Comparison of ENCODE assay signal across 8 mouse cellular contexts in genomic region chr16:91730446-91730845, GRCm38 (mm10). TPM values are rescaled to one million over a fixed set of nuclear protein-coding genes. Genes with fewer than 3 reads are reported as not detected.
DNase-seq lines count a peak whose midpoint lies in the region; ATAC-seq and TF ChIP-seq lines count a peak whose summit lies in the region.

No protein-coding gene starts in this region.

- in situ Hi-C loops in CH12.LX (cut with MboI; ENCODE audit: low pct_ligation_motif_present, low pct_unique_long_range_greater_than_20kb, low sequenced_read_pairs) = no loop called here

- TF ChIP-seq EP300 in CH12.LX (IDR thresholded peaks at IDR 0.05; ENCODE audit: low read length) = no peak
- TF ChIP-seq EP300 in stomach, postnatal 0 days (optimal IDR thresholded peaks at IDR 0.05) = no peak

- H3K27ac ChIP-seq in CH12.LX (ENCODE audit: insufficient read depth, low read depth) = no peak overlapping the region
- peak overlapping the region; percentile 94 for H3K27ac ChIP-seq in forebrain, embryonic 13.5 days
- H3K27ac ChIP-seq in limb, embryonic 14.5 days (replicated peaks; ENCODE audit: low read depth, low read length) = peak overlapping the region; percentile 87; the same call in 1 of the 2 replicates
- H3K27ac ChIP-seq in stomach, postnatal 0 days (replicated peaks) = no peak overlapping the region; the same call in 1 of the 2 replicates

- no peak for ATAC-seq in forebrain, embryonic 13.5 days
- ATAC-seq in limb, embryonic 14.5 days (ENCODE audit: low FRiP score, low read depth) = no peak
- no peak for ATAC-seq in stomach, postnatal 0 days (ENCODE audit: low FRiP score, low TSS enrichment)

- intact Hi-C loops in gastrocnemius, postnatal 36 days (cut with DNase I) = loop anchor here (5.0 kb wide), 1 partner anchor 72 kb away; no protein-coding TSS in a partner anchor
- intact Hi-C loops in left cerebral cortex, postnatal 14 days (cut with DNase I) = no loop called here

- TF ChIP-seq CTCF in CH12.LX (conservative IDR thresholded peaks at IDR 0.05 in 1 of 2, IDR thresholded peaks at IDR 0.05 in 1 of 2; ENCODE audit: low read depth in 2 of 2, low read length in 2 of 2) = no peak
- no peak for TF ChIP-seq CTCF in stomach, postnatal 0 days (IDR thresholded peaks at IDR 0.05; ENCODE audit: low read depth)

- no peaks in the 10 kb centered on the region for H3K9me3 ChIP-seq in CH12.LX (replicated peaks; ENCODE audit: low read length)
- H3K9me3 ChIP-seq in forebrain, embryonic 13.5 days (replicated peaks) = no peaks in the 10 kb centered on the region
- H3K9me3 ChIP-seq in limb, embryonic 14.5 days (ENCODE audit: control insufficient read depth, low read length) = no peaks in the 10 kb centered on the region
- no peaks in the 10 kb centered on the region for H3K9me3 ChIP-seq in stomach, postnatal 0 days (ENCODE audit: control insufficient read depth, low read length)

- dilution Hi-C loops in CH12.LX (cut with MboI; ENCODE audit: extremely low pct_ligation_motif_present, extremely low pct_unique_long_range_greater_than_20kb, low sequenced_read_pairs) = no loop called here

- no peak for TF ChIP-seq POLR2A in CH12.LX (IDR thresholded peaks at IDR 0.05; ENCODE audit: low read depth, low read length)
- no peak for TF ChIP-seq POLR2A in limb, embryonic 14.5 days (IDR thresholded peaks at IDR 0.05; ENCODE audit: borderline replicate concordance, extremely low read depth, insufficient read depth, insufficient read length)

- no peak for TF ChIP-seq RAD21 in CH12.LX (IDR thresholded peaks at IDR 0.05; ENCODE audit: low read depth, low read length)

- H3K9ac ChIP-seq in CH12.LX (ENCODE audit: insufficient read depth, low read depth) = peak overlapping the region; percentile 80
- peak overlapping the region; percentile 99 for H3K9ac ChIP-seq in forebrain, embryonic 13.5 days
- H3K9ac ChIP-seq in limb, embryonic 14.5 days (ENCODE audit: low read depth, low read length, severe bottlenecking) = peak overlapping the region; percentile 93
- H3K9ac ChIP-seq in stomach, postnatal 0 days (ENCODE audit: low read length) = peak overlapping the region; percentile 81; the same call in 1 of the 2 replicates

- H3K79me2 ChIP-seq in CH12.LX (replicated peaks; ENCODE audit: control insufficient read depth, extremely low read depth, insufficient read depth, poor library complexity, severe bottlenecking) = peaks cover 71% of the 10 kb centered on the region

- peaks cover 10% of the 10 kb centered on the region for H3K27me3 ChIP-seq in CH12.LX (replicated peaks)
- no peaks in the 10 kb centered on the region for H3K27me3 ChIP-seq in forebrain, embryonic 13.5 days
- H3K27me3 ChIP-seq in limb, embryonic 14.5 days (ENCODE audit: control insufficient read depth, insufficient read depth, low read length) = no peaks in the 10 kb centered on the region
- no peaks in the 10 kb centered on the region for H3K27me3 ChIP-seq in stomach, postnatal 0 days (ENCODE audit: control insufficient read depth, insufficient read depth, low read length)

- H3K36me3 ChIP-seq in CH12.LX (replicated peaks in 1 of 2; ENCODE audit: control insufficient read depth in 1 of 2, insufficient read depth in 1 of 2, low read length in 1 of 2) = peaks cover 6 to 19% of the 10 kb centered on the region in 2 experiments
- no peaks in the 10 kb centered on the region for H3K36me3 ChIP-seq in forebrain, embryonic 13.5 days (ENCODE audit: poor library complexity, severe bottlenecking)
- no peaks in the 10 kb centered on the region for H3K36me3 ChIP-seq in limb, embryonic 14.5 days (ENCODE audit: control insufficient read depth, insufficient read depth, low read length)
- H3K36me3 ChIP-seq in stomach, postnatal 0 days (ENCODE audit: control insufficient read depth, insufficient read depth, low read length) = no peaks in the 10 kb centered on the region

- peak overlapping the region; percentile 85 for H3K4me2 ChIP-seq in CH12.LX (ENCODE audit: insufficient read depth, low read depth, poor library complexity, severe bottlenecking)
- peak overlapping the region; percentile 77 for H3K4me2 ChIP-seq in forebrain, embryonic 13.5 days
- peak overlapping the region; percentile 78 for H3K4me2 ChIP-seq in limb, embryonic 14.5 days (replicated peaks; ENCODE audit: low read depth, low read length, severe bottlenecking)
- peak overlapping the region; percentile 86 for H3K4me2 ChIP-seq in stomach, postnatal 0 days (replicated peaks; ENCODE audit: low read depth)

- peaks cover 26 to 63% of the 10 kb centered on the region in 2 experiments for H3K4me1 ChIP-seq in CH12.LX (ENCODE audit: control insufficient read depth in 1 of 2, insufficient read depth in 2 of 2)
- H3K4me1 ChIP-seq in forebrain, embryonic 13.5 days = peaks cover 54% of the 10 kb centered on the region
- peaks cover 30% of the 10 kb centered on the region for H3K4me1 ChIP-seq in limb, embryonic 14.5 days (ENCODE audit: control insufficient read depth, insufficient read depth, low read length)
- peaks cover 6% of the 10 kb centered on the region for H3K4me1 ChIP-seq in stomach, postnatal 0 days (replicated peaks; ENCODE audit: control insufficient read depth, insufficient read depth)

- H3K4me3 ChIP-seq in CH12.LX (replicated peaks in 1 of 3; ENCODE audit: low read depth in 2 of 3, low read length in 2 of 3, poor library complexity in 1 of 3) = peak overlapping the region; percentile 65 to 95 (median 75)
- H3K4me3 ChIP-seq in forebrain, embryonic 13.5 days = peak overlapping the region; percentile 92
- peak overlapping the region; percentile 80 for H3K4me3 ChIP-seq in limb, embryonic 14.5 days (replicated peaks; ENCODE audit: low read length)
- H3K4me3 ChIP-seq in stomach, postnatal 0 days (ENCODE audit: low read depth, low read length) = peak overlapping the region; percentile 83

- DNase-seq in gastrocnemius, postnatal 10 days = peak; percentile 19
- DNase-seq in gastrocnemius, postnatal 36 days = no peak
- DNase-seq in CH12.LX (ENCODE audit: extremely low read depth) = peak; percentile 21
- DNase-seq in limb, embryonic 14.5 days (ENCODE audit: low spot score) = no peak
- no peak for DNase-seq in stomach, postnatal 0 days (ENCODE audit: low spot score)
- no peak for DNase-seq in left cerebral cortex, postnatal 14 days (ENCODE audit: low spot score in 2 of 2)
- no peak for DNase-seq in testis, postnatal 10 days (ENCODE audit: low spot score)

- under 1% methylated on average over 11 of the region's 11 CpGs for WGBS in forebrain, embryonic 13.5 days
- WGBS in limb, embryonic 14.5 days = 1% methylated on average over 11 of the region's 11 CpGs
- WGBS in stomach, postnatal 0 days = 2% methylated on average over 11 of the region's 11 CpGs

TF ChIP-seq in CH12.LX, 34 proteins besides CTCF, POLR2A, EP300 and RAD21 (continues in another document):
- TF ChIP-seq GABPA (IDR thresholded peaks at IDR 0.05; ENCODE audit: insufficient replicate concordance, low read depth, low read length) (no peak), IRF4 (IDR thresholded peaks at IDR 0.05; ENCODE audit: low read depth, low read length) (no peak), ZKSCAN1 (IDR thresholded peaks at IDR 0.05; ENCODE audit: borderline replicate concordance, low read depth, low read length) (no peak), USF2 (conservative IDR thresholded peaks at IDR 0.05; ENCODE audit: low read depth, low read length) (no peak), USF1 (IDR thresholded peaks at IDR 0.05; ENCODE audit: low read depth, low read length) (no peak), ZC3H11A (IDR thresholded peaks at IDR 0.05; ENCODE audit: low read depth, low read length) (no peak), MAZ (IDR thresholded peaks at IDR 0.05; ENCODE audit: low read depth, low read length) (no peak), E2F4 (IDR thresholded peaks at IDR 0.05; ENCODE audit: insufficient replicate concordance, low read depth, low read length) (no peak), UBTF (IDR thresholded peaks at IDR 0.05; ENCODE audit: low read depth, low read length) (no peak), SIN3A (IDR thresholded peaks at IDR 0.05; ENCODE audit: low read length) (peak; percentile 14; the same call in 1 of the 2 replicates), ZMIZ1 (IDR thresholded peaks at IDR 0.05; ENCODE audit: low read depth, low read length) (no peak)

RNA-seq across cellular contexts. Expression of gene Itsn1, which starts 1.4 kb away (rescaled TPM):
- 10 to 100 TPM; 60.2 to 81.2 TPM for total RNA-seq in gastrocnemius, postnatal 10 days (2021)
- total RNA-seq in gastrocnemius, postnatal 36 days (2021) = 10 to 100 TPM; 49.7 to 69.7 TPM
- total RNA-seq in CH12.LX (2012; rRNA removed) = 33.2 and 46.3 TPM in 2 replicates
- 32.5 and 35.9 TPM in 2 replicates for total RNA-seq in CH12.LX (2014; rRNA removed)
- polyA plus RNA-seq in CH12.LX (2012; ENCODE audit: insufficient read length, low read depth) = 54.5 and 68.6 TPM in 2 replicates
- 50.8 and 53.3 TPM in 2 replicates for polyA plus RNA-seq in forebrain, embryonic 13.5 days (2015; fragmentation: Nextera tagmentation; extraction: Ambion mirVana)
- polyA plus RNA-seq in limb, embryonic 14.5 days (2012; rRNA removed) = 46.6 and 48.6 TPM in 2 replicates
- polyA plus RNA-seq in limb, embryonic 14.5 days (2014; fragmentation: Nextera tagmentation; extraction: Ambion mirVana) = 24.8 and 30.2 TPM in 2 replicates
- polyA plus RNA-seq in stomach, postnatal 0 days (2015; fragmentation: Nextera tagmentation; extraction: Ambion mirVana) = 7.8 and 8.7 TPM in 2 replicates
- total RNA-seq in left cerebral cortex, postnatal 14 days (2021) = 100 to 1,000 TPM; 118 to 127 TPM

RNA-seq across cellular contexts. Expression of gene Cryzl1, which starts 1.7 kb away (rescaled TPM):
- total RNA-seq in gastrocnemius, postnatal 10 days (2021) = 10 to 100 TPM; 15.1 to 19.4 TPM
- total RNA-seq in gastrocnemius, postnatal 36 days (2021) = 10 to 100 TPM; 12.7 to 17.0 TPM
- total RNA-seq in CH12.LX (2012; rRNA removed) = 75.7 and 115 TPM in 2 replicates
- total RNA-seq in CH12.LX (2014; rRNA removed) = 111 and 125 TPM in 2 replicates
- polyA plus RNA-seq in CH12.LX (2012; ENCODE audit: insufficient read length, low read depth) = 105 and 126 TPM in 2 replicates
- 93.0 and 98.0 TPM in 2 replicates for polyA plus RNA-seq in forebrain, embryonic 13.5 days (2015; fragmentation: Nextera tagmentation; extraction: Ambion mirVana)
- 54.3 and 58.4 TPM in 2 replicates for polyA plus RNA-seq in limb, embryonic 14.5 days (2012; rRNA removed)
- polyA plus RNA-seq in limb, embryonic 14.5 days (2014; fragmentation: Nextera tagmentation; extraction: Ambion mirVana) = 69.1 and 69.9 TPM in 2 replicates
- polyA plus RNA-seq in stomach, postnatal 0 days (2015; fragmentation: Nextera tagmentation; extraction: Ambion mirVana) = 45.2 and 45.3 TPM in 2 replicates
- 10 to 100 TPM; 98.5 to 99.7 TPM for total RNA-seq in left cerebral cortex, postnatal 14 days (2021)

RNA-seq across cellular contexts. Expression of gene Donson, which starts 41.9 kb away (rescaled TPM):
- total RNA-seq in gastrocnemius, postnatal 10 days (2021) = 1 to 10 TPM; 2.4 to 3.8 TPM
- total RNA-seq in gastrocnemius, postnatal 36 days (2021) = 1 to 10 TPM; 1.2 to 1.5 TPM
- total RNA-seq in CH12.LX (2012; rRNA removed) = 62.5 and 63.2 TPM in 2 replicates
- 63.9 and 71.5 TPM in 2 replicates for total RNA-seq in CH12.LX (2014; rRNA removed)
- polyA plus RNA-seq in CH12.LX (2012; ENCODE audit: insufficient read length, low read depth) = 47.6 and 51.9 TPM in 2 replicates
- polyA plus RNA-seq in forebrain, embryonic 13.5 days (2015; fragmentation: Nextera tagmentation; extraction: Ambion mirVana) = 23.6 and 24.9 TPM in 2 replicates
- 28.4 and 33.2 TPM in 2 replicates for polyA plus RNA-seq in limb, embryonic 14.5 days (2012; rRNA removed)
- 19.8 and 22.8 TPM in 2 replicates for polyA plus RNA-seq in limb, embryonic 14.5 days (2014; fragmentation: Nextera tagmentation; extraction: Ambion mirVana)
- 5.4 TPM in 2 replicates for polyA plus RNA-seq in stomach, postnatal 0 days (2015; fragmentation: Nextera tagmentation; extraction: Ambion mirVana)
- 10 to 100 TPM; 21.0 to 23.6 TPM for total RNA-seq in left cerebral cortex, postnatal 14 days (2021)

Comparison
In these comparisons a context has a peak if more than half of its experiments do, and no peak if none do; other contexts are left out.
1. DNase-seq: peak in gastrocnemius, postnatal 10 days (single experiment) and CH12.LX (single experiment); none in gastrocnemius, postnatal 36 days (0 of 2), limb, embryonic 14.5 days (single experiment), stomach, postnatal 0 days (single experiment), left cerebral cortex, postnatal 14 days (0 of 2) and testis, postnatal 10 days (single experiment).
2. H3K27ac ChIP-seq: peak in forebrain, embryonic 13.5 days (single experiment) and limb, embryonic 14.5 days (single experiment); none in CH12.LX (single experiment) and stomach, postnatal 0 days (single experiment).
3. RNA of gene Donson, which starts 41.9 kb away (total RNA-seq): 62.5 to 71.5 TPM in CH12.LX and 21.0 to 23.6 TPM in left cerebral cortex, postnatal 14 days; 2.4 to 3.8 TPM in gastrocnemius, postnatal 10 days and 1.2 to 1.5 TPM in gastrocnemius, postnatal 36 days; every median in the first group is over 4 times any median in the second.
4. Peak in every context shown above with its lines, with median percentiles within 50 percentile points of each other: H3K4me2 ChIP-seq, H3K4me3 ChIP-seq and H3K9ac ChIP-seq.